Mouse (Mus musculus) limb, embryonic 12.5 days (tissue): ENCODE results near the gene Cep72. TPM values are rescaled to one million over a fixed set of nuclear protein-coding genes. Genes with fewer than 3 reads are reported as not detected.

ENCODE experiments used
- ATAC-seq: fragments of 200-750 bp; cut with Nextera tagmentation; 2 replicates; pipeline ENCODE4 v1.8.0; 2017; ENCODE audit warnings: low read depth, moderate TSS enrichment; ENCODE audit not compliant: insufficient number of reproducible peaks, insufficient read depth, low FRiP score, low TSS enrichment
- H3K27ac ChIP-seq: fragments of 300-500 bp; sonication (generic); 2 replicates; pipeline ENCODE4 v1.5.1; 2016; ENCODE audit warnings: mild to moderate bottlenecking, moderate library complexity
- H3K27me3 ChIP-seq: fragments of 300-500 bp; sonication (generic); 2 replicates; pipeline ENCODE4 v1.6.1; 2016; ENCODE audit warnings: mild to moderate bottlenecking, moderate library complexity
- H3K36me3 ChIP-seq: fragments of 300-500 bp; sonication (generic); 2 replicates; pipeline ENCODE4 v1.6.1; 2016; ENCODE audit warnings: mild to moderate bottlenecking, moderate library complexity
- H3K4me1 ChIP-seq: fragments of 300-500 bp; sonication (generic); replicated peaks from 2 replicates; pipeline ENCODE4 v1.6.1; 2016
- H3K4me2 ChIP-seq: fragments of 300-500 bp; sonication (generic); 2 replicates; pipeline ENCODE4 v1.6.1; 2016; ENCODE audit warnings: mild to moderate bottlenecking, moderate library complexity
- H3K4me3 ChIP-seq: fragments of 300-500 bp; sonication (generic); replicated peaks from 2 replicates; pipeline ENCODE4 v1.5.1; 2016; ENCODE audit warnings: mild to moderate bottlenecking
- H3K9ac ChIP-seq: fragments of 300-500 bp; sonication (generic); replicated peaks from 2 replicates; pipeline ENCODE4 v1.6.1; 2016; ENCODE audit warnings: mild to moderate bottlenecking, moderate library complexity
- H3K9me3 ChIP-seq: fragments of 300-500 bp; sonication (generic); 2 replicates; pipeline ENCODE4 v1.6.1; 2016; ENCODE audit warnings: mild to moderate bottlenecking, moderate library complexity
- WGBS: fragments of 180-500 bp; shearing (Covaris S2); methylation state at CpG from one replicate; pipeline ENCODE4 v1.1.7; 2016; 5-methylcytosine and 5-hydroxymethylcytosine counted together
- polyA plus RNA-seq: library from polyadenylated mRNA; unstranded; fragments of >200 nt; fragmentation: Nextera tagmentation; extraction: Ambion mirVana; gene quantifications from 2 replicates; pipeline ENCODE4 v1.2.1, GENCODE M21; 2016

Cep72 gene
- polyA plus RNA-seq, result 20.9 TPM in 2 replicates

DNA sequence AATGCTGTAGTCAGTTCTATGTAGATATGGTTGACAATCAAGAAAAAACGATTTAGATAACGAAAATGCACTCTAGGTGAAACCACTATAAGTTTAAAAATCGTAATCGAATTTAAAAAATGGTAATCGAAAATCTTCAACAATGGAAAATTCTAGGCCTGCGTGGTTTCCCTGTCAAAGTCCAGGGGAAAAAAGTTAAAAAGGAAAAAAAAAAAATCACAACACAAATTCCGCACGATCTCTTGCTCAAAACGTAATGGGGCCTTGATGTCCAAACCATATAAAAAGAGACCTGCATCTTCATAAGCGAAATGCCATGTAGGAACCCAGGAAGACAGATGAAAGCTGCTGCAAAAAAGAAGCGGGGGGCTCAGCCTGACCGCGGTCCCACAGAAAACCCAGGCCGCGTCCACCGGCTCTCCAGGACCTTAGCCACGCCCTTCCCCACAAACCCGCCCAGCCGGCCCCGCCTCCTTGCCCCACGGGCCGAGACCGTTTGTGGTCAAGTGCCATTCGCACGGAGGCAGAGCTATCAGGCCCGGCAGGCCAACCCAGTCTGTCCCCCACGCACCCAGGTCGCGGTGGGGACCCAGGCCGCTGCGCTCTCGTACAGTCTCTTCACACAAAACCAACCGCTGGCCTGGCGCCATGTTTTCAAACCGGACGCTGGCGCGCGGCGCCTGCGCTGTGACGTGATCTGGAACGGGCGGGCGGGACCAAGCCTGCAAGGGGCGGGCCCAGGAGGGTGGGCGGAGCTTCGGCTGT is at the start of gene Cep72:
Cep72 (minus strand) TSS at position 687 of the 765 bp plus-strand sequence.
- peak within 1 kb of the TSS; percentile 91 for H3K27ac ChIP-seq
- peak within 1 kb of the TSS; percentile 75 for H3K9ac ChIP-seq
- ATAC-seq, result peak; percentile 86
- H3K36me3 ChIP-seq, result peaks cover 18% of the 10 kb centered on the region; the same call in 1 of the 2 replicates
- peak within 1 kb of the TSS; percentile 73 for H3K4me3 ChIP-seq
- H3K4me1 ChIP-seq, result no peaks in the 10 kb centered on the region
- H3K27me3 ChIP-seq, result no peaks in the 10 kb centered on the region
- WGBS, result 5% methylated on average over 48 of the region's 48 CpGs
- H3K9me3 ChIP-seq, result no peaks in the 10 kb centered on the region
- H3K4me2 ChIP-seq, result peak within 1 kb of the TSS; percentile 54

DNA sequence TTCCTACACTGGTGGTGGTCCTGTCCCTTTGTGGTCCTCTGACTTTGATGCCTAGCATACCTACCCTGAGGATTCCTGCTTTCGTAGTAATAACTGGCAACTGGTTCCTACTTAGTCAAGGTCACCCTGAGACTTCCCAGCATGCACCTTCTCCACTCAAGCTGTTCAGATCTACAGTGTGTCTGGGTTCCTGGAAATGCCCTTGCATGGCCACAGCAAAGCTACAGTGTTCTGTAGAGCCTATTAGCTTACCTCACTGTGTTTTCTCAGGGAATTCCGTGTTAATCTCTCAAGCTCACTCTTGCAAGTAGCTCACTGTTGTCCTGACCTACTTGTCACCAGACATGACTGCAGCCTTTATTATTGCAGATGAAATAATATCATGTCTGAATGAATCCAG is 45.3 kb upstream of the Cep72 start:
- H3K4me1 ChIP-seq, result no peaks in the 10 kb centered on the region
- H3K4me3 ChIP-seq, result no peak overlapping the region
- no peak for ATAC-seq
- H3K36me3 ChIP-seq, result no peaks in the 10 kb centered on the region
- H3K27ac ChIP-seq, result no peak overlapping the region
- 89% methylated on average over 2 of the region's 2 CpGs for WGBS
- H3K4me2 ChIP-seq, result no peak overlapping the region
- H3K9me3 ChIP-seq, result no peaks in the 10 kb centered on the region
- H3K9ac ChIP-seq, result no peak overlapping the region
- H3K27me3 ChIP-seq, result peaks cover 3% of the 10 kb centered on the region; the same call in 1 of the 2 replicates

DNA sequence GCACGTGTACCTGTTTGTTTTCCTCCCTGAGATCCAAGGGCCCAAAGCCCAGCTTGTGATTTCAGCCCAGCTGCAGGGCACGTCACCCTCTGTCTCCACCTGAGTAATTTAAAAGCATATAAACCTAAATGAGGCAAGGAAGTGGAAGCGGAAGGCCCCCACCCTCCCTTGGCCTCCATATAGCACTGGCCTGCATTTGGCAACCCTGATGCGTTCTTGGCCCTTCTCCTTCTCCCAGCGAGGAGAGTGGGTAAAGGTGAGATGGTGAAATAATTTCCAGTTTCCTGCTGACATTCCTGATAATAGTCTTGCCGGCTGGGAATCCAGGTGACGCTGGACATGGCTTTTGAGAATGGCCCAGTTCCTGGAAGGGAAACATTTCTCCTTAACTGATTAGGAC is 42.3 kb upstream of the Cep72 start:
- H3K4me2 ChIP-seq, result no peak overlapping the region
- peaks cover 3% of the 10 kb centered on the region; the same call in 1 of the 2 replicates for H3K27me3 ChIP-seq
- H3K4me1 ChIP-seq, result no peaks in the 10 kb centered on the region
- no peak overlapping the region for H3K27ac ChIP-seq
- ATAC-seq, result no peak
- no peak overlapping the region for H3K9ac ChIP-seq
- H3K36me3 ChIP-seq, result no peaks in the 10 kb centered on the region
- H3K9me3 ChIP-seq, result no peaks in the 10 kb centered on the region
- WGBS, result 70% methylated on average over 7 of the region's 7 CpGs
- no peak overlapping the region for H3K4me3 ChIP-seq

GRCm38 (mm10) chr13:74102831-74103582 is 40.9 kb upstream of the Cep72 start:
- ATAC-seq, result no peak
- peaks cover 3% of the 10 kb centered on the region; the same call in 1 of the 2 replicates for H3K27me3 ChIP-seq

GRCm38 (mm10) chr13:74102108-74102830 is 40.2 kb upstream of the Cep72 start:
- WGBS, result 77% methylated on average over 8 of the region's 8 CpGs
- Histone ChIP-seq H3K4me1 (no peaks in the 10 kb centered on the region), H3K27me3 (peaks cover 3% of the 10 kb centered on the region; the same call in 1 of the 2 replicates), H3K27ac (no peak overlapping the region), H3K4me2 (no peak overlapping the region), H3K9me3 (no peaks in the 10 kb centered on the region), H3K9ac (no peak overlapping the region), H3K4me3 (no peak overlapping the region), H3K36me3 (no peaks in the 10 kb centered on the region)
- no peak for ATAC-seq

More at GRCm38 (mm10) chr13:74102831-74103582, 40.9 kb upstream of the Cep72 start:
- 83% methylated on average over 4 of the region's 4 CpGs for WGBS
- Histone ChIP-seq H3K4me1 (no peaks in the 10 kb centered on the region), H3K4me2 (no peak overlapping the region), H3K9me3 (no peaks in the 10 kb centered on the region), H3K4me3 (no peak overlapping the region), H3K9ac (no peak overlapping the region), H3K27ac (no peak overlapping the region), H3K36me3 (no peaks in the 10 kb centered on the region)

- no peaks in the 10 kb centered on the region for H3K36me3 ChIP-seq
- 84% methylated on average over 6 of the region's 6 CpGs for WGBS
These were observed 36.8 kb upstream of the Cep72 start for GRCm38 (mm10) chr13:74098913-74099312.

DNA sequence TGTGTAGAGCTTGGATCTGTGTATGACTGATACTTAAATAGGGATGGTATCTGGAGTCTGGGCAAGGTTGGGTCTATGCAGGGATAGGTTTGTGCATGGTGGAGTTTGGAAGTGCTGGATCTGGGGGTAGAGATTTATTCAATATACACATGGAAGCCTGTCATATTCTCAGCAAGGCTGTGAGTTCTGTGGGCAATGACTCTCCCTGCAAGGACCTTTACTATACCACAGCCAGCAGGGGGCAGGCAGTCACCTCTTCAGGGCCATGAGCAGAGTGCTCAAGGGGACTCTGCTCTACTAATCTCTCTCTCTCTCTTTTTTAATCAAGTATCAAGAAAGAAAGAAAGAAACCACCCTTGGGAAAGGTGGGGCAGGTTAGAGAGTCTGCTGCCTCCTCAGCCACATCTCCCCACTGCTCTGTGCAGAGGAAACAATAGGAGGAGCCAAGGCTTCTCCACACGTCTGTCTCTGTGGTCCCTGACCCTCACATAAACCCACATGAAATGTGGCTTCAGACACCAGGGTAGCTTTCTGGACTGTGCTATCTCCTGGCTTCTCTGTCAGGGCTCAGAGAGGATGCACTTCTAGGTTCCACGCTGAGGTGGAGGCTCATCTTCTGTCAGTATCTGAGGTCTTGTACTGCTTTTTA is 34.7 kb upstream of the Cep72 start:
- Histone ChIP-seq H3K9ac (no peak overlapping the region), H3K36me3 (no peaks in the 10 kb centered on the region), H3K27me3 (0 out of 2 replicates have a peak, but pooled peaks cover 2% of the 10 kb centered on the region), H3K27ac (no peak overlapping the region), H3K4me2 (no peak overlapping the region), H3K4me1 (no peaks in the 10 kb centered on the region), H3K4me3 (no peak overlapping the region), H3K9me3 (no peaks in the 10 kb centered on the region)
- ATAC-seq, result peak; percentile 81; the same call in 1 of the 2 replicates
- WGBS, result 37% methylated on average over 2 of the region's 2 CpGs

More at GRCm38 (mm10) chr13:74098913-74099312, 36.8 kb upstream of the Cep72 start:
- Histone ChIP-seq H3K27me3 (no peaks in the 10 kb centered on the region), H3K4me2 (no peak overlapping the region), H3K4me1 (no peaks in the 10 kb centered on the region), H3K9me3 (no peaks in the 10 kb centered on the region), H3K4me3 (no peak overlapping the region), H3K27ac (no peak overlapping the region), H3K9ac (no peak overlapping the region)
- no peak for ATAC-seq

DNA sequence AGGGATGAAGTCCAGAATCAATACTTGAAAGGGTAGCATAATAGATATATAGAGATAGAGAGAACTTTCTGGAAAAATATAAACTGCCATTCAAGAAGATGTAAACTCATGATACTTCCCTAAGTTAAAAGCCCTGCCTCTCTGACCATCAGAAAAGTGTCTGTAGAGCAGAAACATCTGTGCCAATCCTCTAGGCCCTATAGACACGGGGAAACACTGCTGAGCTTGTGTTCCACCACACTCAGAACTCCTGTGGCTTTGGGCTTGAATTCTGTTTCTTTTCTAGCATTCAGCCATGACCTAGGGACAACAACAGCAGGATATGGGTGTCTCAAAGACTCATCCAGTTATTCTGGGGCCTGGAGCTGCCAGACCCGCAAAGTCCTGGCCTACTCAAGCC is 33.8 kb upstream of the Cep72 start:
- no peak overlapping the region for H3K4me3 ChIP-seq
- H3K36me3 ChIP-seq, result no peaks in the 10 kb centered on the region
- 0 out of 2 replicates have a peak, but pooled peaks cover 2% of the 10 kb centered on the region for H3K27me3 ChIP-seq
- H3K9me3 ChIP-seq, result no peaks in the 10 kb centered on the region
- peaks cover under 1% of the 10 kb centered on the region; the same call in 1 of the 2 replicates for H3K4me1 ChIP-seq
- no peak overlapping the region for H3K9ac ChIP-seq
- H3K27ac ChIP-seq, result no peak overlapping the region
- WGBS, result 68% methylated on average over 2 of the region's 2 CpGs
- H3K4me2 ChIP-seq, result no peak overlapping the region
- no peak for ATAC-seq

DNA sequence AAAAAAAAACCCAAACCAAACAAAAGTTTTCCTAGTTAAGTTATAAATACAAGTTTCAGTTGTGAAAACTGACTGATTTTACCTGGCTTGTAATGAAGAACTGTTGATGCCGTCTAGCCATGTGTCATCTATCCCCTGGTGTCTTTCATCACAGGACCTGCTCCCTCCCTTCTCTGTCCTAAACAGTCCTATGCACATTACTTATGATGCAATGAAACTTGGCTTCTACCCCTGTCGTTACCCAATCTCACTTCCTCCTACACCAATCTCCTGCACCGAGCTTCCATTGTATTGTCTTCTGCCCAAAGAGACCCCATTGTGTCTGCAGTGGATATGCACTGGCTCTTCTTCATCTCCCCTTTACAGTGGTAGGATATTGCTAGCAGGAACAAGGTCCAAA is 28.2 kb upstream of the Cep72 start:
- H3K9me3 ChIP-seq, result no peaks in the 10 kb centered on the region
- no peak for ATAC-seq
- WGBS, result 56% methylated on average over 3 of the region's 3 CpGs
- peaks cover 15% of the 10 kb centered on the region for H3K27me3 ChIP-seq
- no peak overlapping the region for H3K27ac ChIP-seq
- H3K9ac ChIP-seq, result no peak overlapping the region
- H3K4me2 ChIP-seq, result no peak overlapping the region
- peaks cover 8% of the 10 kb centered on the region; the same call in 1 of the 2 replicates for H3K4me1 ChIP-seq
- H3K36me3 ChIP-seq, result no peaks in the 10 kb centered on the region
- no peak overlapping the region for H3K4me3 ChIP-seq

GRCm38 (mm10) chr13:74073369-74073768 is 11.3 kb upstream of the Cep72 start:
- Histone ChIP-seq H3K4me1 (no peaks in the 10 kb centered on the region), H3K4me3 (no peak overlapping the region), H3K4me2 (no peak overlapping the region), H3K9me3 (no peaks in the 10 kb centered on the region), H3K27ac (no peak overlapping the region), H3K9ac (no peak overlapping the region), H3K27me3 (no peaks in the 10 kb centered on the region; the same call in 1 of the 2 replicates), H3K36me3 (no peaks in the 10 kb centered on the region)
- 86% methylated on average over 7 of the region's 7 CpGs for WGBS
- ATAC-seq, result no peak
